Mouse (Mus musculus) neutrophil, adult 59 days (primary cell): ENCODE measurements around the gene Fntb. TPM values are rescaled to one million over a fixed set of nuclear protein-coding genes. Genes with fewer than 3 reads are reported as not detected.

Experiments
- total RNA-seq, 2 experiments: library from RNA; stranded (reverse); gene quantifications; 1 replicate in 1 of 2; 2 replicates in 1 of 2; pipeline ENCODE4 v1.2.4; 2023

The Fntb gene
- 1 to 10 TPM; 6.5 to 6.8 TPM for total RNA-seq

DNA sequence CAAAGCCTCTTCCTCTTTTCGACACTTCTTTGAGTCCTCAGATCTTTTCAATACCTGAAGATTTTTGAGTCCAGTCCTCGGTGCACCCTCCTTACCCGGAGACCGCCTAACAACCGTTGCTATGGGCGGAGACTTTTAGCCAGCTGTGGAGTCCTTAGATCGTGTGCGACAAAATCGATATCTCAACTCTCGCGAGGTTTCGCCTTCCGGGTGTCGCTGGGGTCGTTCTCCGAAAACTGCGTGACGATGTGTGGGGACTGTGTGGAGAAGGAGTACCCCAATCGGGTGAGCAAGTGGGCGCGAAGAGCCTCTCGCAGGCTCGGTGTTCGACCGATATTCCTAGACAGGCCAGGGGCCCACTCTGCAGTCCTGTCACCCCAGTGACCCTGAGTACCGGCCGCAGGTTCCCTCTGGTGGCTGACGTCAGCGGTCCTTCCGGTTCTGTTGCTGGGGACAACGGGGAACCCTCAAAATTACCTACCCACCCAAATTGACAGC is at the start of gene Fntb, which contains the start of gene Churc1:
TSS of gene Fntb (plus strand) at position 236 of the 498 bp plus-strand sequence.
TSS of gene Churc1 (plus strand) at position 185 of the 498 bp plus-strand sequence.

DNA sequence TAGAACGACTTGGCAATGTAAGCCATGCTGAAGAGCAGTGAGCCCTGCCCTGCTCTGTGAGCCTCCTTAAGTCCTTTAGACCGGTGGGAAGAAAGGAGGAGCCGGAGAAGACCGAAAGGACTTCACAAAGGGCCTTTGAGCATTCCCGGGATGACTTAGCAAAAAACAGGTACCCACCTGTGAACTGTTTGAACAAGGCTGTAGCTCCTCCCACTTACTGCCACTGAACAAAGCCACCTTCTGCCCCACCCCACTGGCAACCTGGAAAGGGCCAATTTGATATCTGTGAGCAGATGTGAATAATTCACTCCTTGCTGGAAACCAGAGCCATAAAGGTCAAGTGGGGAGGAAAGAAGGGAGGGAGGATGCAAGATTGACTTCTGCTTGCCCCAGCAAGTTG is 30.0 kb downstream of the Fntb start, which contains the start of gene Gpx2:
TSS of gene Gpx2 (minus strand) at position 205 of the 400 bp plus-strand sequence.

DNA sequence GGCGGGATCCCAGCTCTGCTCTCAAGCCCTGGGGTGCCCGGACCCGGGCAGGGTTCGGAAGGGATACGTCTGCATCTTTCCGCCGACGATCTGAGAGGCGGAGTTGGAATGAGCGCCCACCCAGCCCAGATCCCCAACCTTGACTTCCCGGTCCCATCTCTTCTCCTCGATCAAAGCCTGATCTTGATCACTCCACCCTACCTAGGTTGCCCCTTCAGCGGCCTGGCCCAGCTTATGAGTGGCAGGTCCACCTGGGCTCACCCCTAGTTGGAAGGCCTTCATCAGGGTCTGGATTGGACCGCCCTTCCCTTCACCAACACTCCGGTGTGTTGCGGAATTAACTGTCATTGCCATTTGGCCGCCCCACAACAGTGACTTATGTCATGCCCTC is 57.3 kb downstream of the Fntb start, which contains the start of gene Rab15:
TSS of gene Rab15 (minus strand) at position 258 of the 391 bp plus-strand sequence.

DNA sequence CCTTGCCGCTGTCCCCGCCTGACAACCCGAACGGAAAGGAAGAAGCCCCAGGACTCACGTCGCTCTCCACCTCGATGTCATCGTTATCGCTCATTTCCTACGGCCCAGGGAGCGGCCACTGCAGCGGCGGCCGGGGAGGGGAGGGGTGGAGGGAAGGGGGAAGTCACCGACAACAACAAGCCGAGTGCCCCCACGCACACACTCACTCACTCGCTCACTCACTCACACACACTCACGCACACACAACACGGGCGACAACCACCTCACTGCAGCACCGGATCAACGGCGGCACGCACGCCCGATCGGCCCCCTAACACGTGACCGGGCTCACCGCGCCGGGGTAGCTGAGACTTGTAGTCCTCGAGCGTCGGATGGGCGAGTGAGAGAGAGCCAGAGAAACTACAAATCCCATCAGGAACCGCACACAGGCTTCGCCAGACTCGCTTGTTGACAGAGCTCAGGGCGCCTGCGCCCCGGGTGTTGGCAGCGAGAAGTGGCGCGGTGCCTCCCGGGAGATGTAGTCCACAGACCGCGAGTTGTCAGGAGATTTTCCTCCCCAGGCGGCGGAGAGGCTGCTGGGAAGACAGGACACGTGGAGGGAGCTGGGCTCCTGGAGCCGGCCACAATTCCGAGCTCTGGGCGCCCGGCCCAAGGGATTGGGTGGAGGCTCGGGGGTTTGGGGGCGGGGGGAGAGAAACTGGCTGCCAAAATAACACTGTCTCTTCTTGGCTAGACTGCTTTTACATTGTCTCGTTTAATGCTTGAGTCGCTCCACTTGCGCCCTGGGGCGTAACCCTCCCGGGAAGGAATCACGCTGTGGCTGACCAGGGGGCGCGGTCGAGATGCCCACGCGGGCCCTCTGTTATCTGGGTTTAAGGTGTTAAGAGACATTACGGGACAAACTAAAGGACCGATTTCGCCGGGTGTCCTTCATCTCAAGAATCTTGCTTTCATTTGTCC is 196.8 kb downstream of the Fntb start, which contains the start of gene Max:
TSS of gene Max (minus strand) at position 270 of the 960 bp plus-strand sequence.

Other genes starting within 250 kb of the Fntb start
- gene Plekhg3, start 234.7 kb upstream of the Fntb start, total RNA-seq: 100 to 1,000 TPM; 109 to 113 TPM
- gene Sptb, start 55.0 kb upstream of the Fntb start, total RNA-seq: 10 to 100 TPM in 1 of 2 experiments, 1 to 10 TPM in 1; 8.3 to 25.1 TPM
- gene Churc1, start 51 bp upstream of the Fntb start, total RNA-seq: 10 to 100 TPM; 26.7 to 27.4 TPM
- not detected for gene Gpx2, start 30.0 kb downstream of the Fntb start, total RNA-seq
- gene Rab15, start 57.3 kb downstream of the Fntb start, total RNA-seq: under 1 TPM; 0.33 to 0.53 TPM
- gene Max, start 196.6 kb downstream of the Fntb start, total RNA-seq: 100 to 1,000 TPM; 335 to 355 TPM